Mouse (Mus musculus): ENCODE data around the gene Cdhr2.

GRCm38 (mm10) chr13:54726131-54726530 lies 24.9 kb downstream of the Cdhr2 start:
- TF ChIP-seq POLR2A (IDR thresholded peaks at IDR 0.05; ENCODE audit: insufficient read depth, low read depth, low read length) (no peak), CTCF (IDR thresholded peaks at IDR 0.05) (no peak)

Data from heart, adult 2 months (tissue).